Mouse (Mus musculus): ENCODE data around the gene Wnt3a. TPM values are rescaled to one million over a fixed set of nuclear protein-coding genes. Genes with fewer than 3 reads are reported as not detected.

The Wnt3a gene
- polyA plus RNA-seq, 1 experiment from 2014 or later = 8.7 TPM

GRCm38 (mm10) chr11:59241841-59242240, 48.7 kb downstream of the Wnt3a start:
- Histone ChIP-seq H3K27me3 (ENCODE audit: low read depth, poor library complexity, severe bottlenecking) (peaks cover 64% of the 10 kb centered on the region), H3K4me1 (peaks cover 34% of the 10 kb centered on the region), H3K4me3 (no peak overlapping the region), H3K27ac (replicated peaks) (peak overlapping the region; percentile 39; the same call in 1 of the 2 replicates), H3K9me3 (replicated peaks) (no peaks in the 10 kb centered on the region), H3K36me3 (no peaks in the 10 kb centered on the region)
- no peak for DNase-seq (ENCODE audit: low spot score)
- WGBS = 55% methylated on average over 3 of the region's 3 CpGs

GRCm38 (mm10) chr11:59239796-59240195, 50.8 kb downstream of the Wnt3a start:
- WGBS = 76% methylated on average over 4 of the region's 4 CpGs
- H3K9me3 ChIP-seq (replicated peaks) = no peaks in the 10 kb centered on the region
- DNase-seq (ENCODE audit: low spot score) = no peak
- H3K4me1 ChIP-seq = peaks cover 34% of the 10 kb centered on the region
- H3K27me3 ChIP-seq (ENCODE audit: low read depth, poor library complexity, severe bottlenecking) = peaks cover 63% of the 10 kb centered on the region
- no peak overlapping the region for H3K4me3 ChIP-seq
- H3K27ac ChIP-seq (replicated peaks) = peak overlapping the region; percentile 62; the same call in 1 of the 2 replicates
- no peaks in the 10 kb centered on the region for H3K36me3 ChIP-seq

GRCm38 (mm10) chr11:59239428-59239785, 51.1 kb downstream of the Wnt3a start:
- Histone ChIP-seq H3K36me3 (no peaks in the 10 kb centered on the region), H3K27ac (replicated peaks) (0 out of 2 replicates have a peak overlapping the region, but pooled peaks have one; percentile 11), H3K27me3 (ENCODE audit: low read depth, poor library complexity, severe bottlenecking) (peaks cover 62% of the 10 kb centered on the region), H3K4me3 (no peak overlapping the region), H3K9me3 (replicated peaks) (no peaks in the 10 kb centered on the region), H3K4me1 (peaks cover 34% of the 10 kb centered on the region)
- 57% methylated on average over 4 of the region's 4 CpGs for WGBS
- no peak for DNase-seq (ENCODE audit: low spot score)

GRCm38 (mm10) chr11:59238525-59239427, 51.8 kb downstream of the Wnt3a start:
- WGBS = 5% methylated on average over 15 of the region's 15 CpGs
- H3K4me3 ChIP-seq = 0 out of 2 replicates have a peak overlapping the region, but pooled peaks have one; percentile 9
- H3K27me3 ChIP-seq (ENCODE audit: low read depth, poor library complexity, severe bottlenecking) = peaks cover 60% of the 10 kb centered on the region
- H3K36me3 ChIP-seq = no peaks in the 10 kb centered on the region
- H3K9me3 ChIP-seq (replicated peaks) = no peaks in the 10 kb centered on the region
- 0 out of 2 replicates have a peak overlapping the region, but pooled peaks have one; percentile 11 for H3K27ac ChIP-seq (replicated peaks)
- peak; percentile 73 for DNase-seq (ENCODE audit: low spot score)
- H3K4me1 ChIP-seq = peaks cover 34% of the 10 kb centered on the region

GRCm38 (mm10) chr11:59232797-59233196, 57.8 kb downstream of the Wnt3a start:
- H3K4me1 ChIP-seq = peaks cover 18% of the 10 kb centered on the region
- no peaks in the 10 kb centered on the region for H3K36me3 ChIP-seq
- H3K27me3 ChIP-seq (ENCODE audit: low read depth, poor library complexity, severe bottlenecking) = peaks cover 11% of the 10 kb centered on the region
- H3K27ac ChIP-seq (replicated peaks) = no peak overlapping the region
- no peak for DNase-seq (ENCODE audit: low spot score)
- H3K9me3 ChIP-seq (replicated peaks) = no peaks in the 10 kb centered on the region
- 78% methylated on average over 2 of the region's 2 CpGs for WGBS
- H3K4me3 ChIP-seq = no peak overlapping the region

GRCm38 (mm10) chr11:59230144-59230760, 60.3 kb downstream of the Wnt3a start:
- peak; percentile 73 for DNase-seq (ENCODE audit: low spot score)
- H3K27ac ChIP-seq (replicated peaks) = no peak overlapping the region
- no peaks in the 10 kb centered on the region; the same call in 1 of the 2 replicates for H3K27me3 ChIP-seq (ENCODE audit: low read depth, poor library complexity, severe bottlenecking)
- H3K4me1 ChIP-seq = peaks cover 33% of the 10 kb centered on the region
- H3K9me3 ChIP-seq (replicated peaks) = no peaks in the 10 kb centered on the region
- 0 out of 2 replicates have a peak overlapping the region, but pooled peaks have one; percentile 9 for H3K4me3 ChIP-seq
- H3K36me3 ChIP-seq = no peaks in the 10 kb centered on the region
- 15% methylated on average over 7 of the region's 7 CpGs for WGBS

- peaks cover 50% of the 10 kb centered on the region for H3K4me1 ChIP-seq
- H3K27ac ChIP-seq (replicated peaks) = peak within 1 kb of the TSS; percentile 98
- WGBS = 5% methylated on average over 56 of the region's 59 CpGs
- DNase-seq (ENCODE audit: low spot score) = peak; percentile 95
- H3K4me3 ChIP-seq = peak within 1 kb of the TSS; percentile 88
- peaks cover 12% of the 10 kb centered on the region for H3K36me3 ChIP-seq
- H3K27me3 ChIP-seq (ENCODE audit: low read depth, poor library complexity, severe bottlenecking) = no peaks in the 10 kb centered on the region; the same call in 1 of the 2 replicates
- no peaks in the 10 kb centered on the region for H3K9me3 ChIP-seq (replicated peaks)
Observed at GRCm38 (mm10) chr11:59228122-59228953, 62.2 kb downstream of the Wnt3a start, which contains the start of gene Arf1. TSS of gene Arf1 (minus strand) at chr11:59228270.

GRCm38 (mm10) chr11:59227604-59228121, 62.9 kb downstream of the Wnt3a start:
- peaks cover 52% of the 10 kb centered on the region for H3K4me1 ChIP-seq
- no peaks in the 10 kb centered on the region for H3K9me3 ChIP-seq (replicated peaks)
- H3K36me3 ChIP-seq = peaks cover 18% of the 10 kb centered on the region
- H3K27me3 ChIP-seq (ENCODE audit: low read depth, poor library complexity, severe bottlenecking) = no peaks in the 10 kb centered on the region
- H3K4me3 ChIP-seq = peak overlapping the region; percentile 88
- WGBS = under 1% methylated on average over 51 of the region's 51 CpGs
- peak overlapping the region; percentile 98 for H3K27ac ChIP-seq (replicated peaks)
- DNase-seq (ENCODE audit: low spot score) = no peak

- Histone ChIP-seq H3K27ac (replicated peaks) (peak overlapping the region; percentile 98), H3K4me1 (peaks cover 52% of the 10 kb centered on the region), H3K9me3 (replicated peaks) (no peaks in the 10 kb centered on the region), H3K36me3 (peaks cover 25% of the 10 kb centered on the region), H3K27me3 (ENCODE audit: low read depth, poor library complexity, severe bottlenecking) (no peaks in the 10 kb centered on the region), H3K4me3 (peak overlapping the region; percentile 88)
- DNase-seq (ENCODE audit: low spot score) = no peak
- 9% methylated on average over 21 of the region's 21 CpGs for WGBS
Observed at GRCm38 (mm10) chr11:59226787-59227603, 63.6 kb downstream of the Wnt3a start.

GRCm38 (mm10) chr11:59226251-59226650, 64.3 kb downstream of the Wnt3a start:
- peaks cover 30% of the 10 kb centered on the region for H3K36me3 ChIP-seq
- WGBS = 72% methylated on average over 3 of the region's 3 CpGs
- H3K27me3 ChIP-seq (ENCODE audit: low read depth, poor library complexity, severe bottlenecking) = no peaks in the 10 kb centered on the region
- peaks cover 52% of the 10 kb centered on the region for H3K4me1 ChIP-seq
- no peak for DNase-seq (ENCODE audit: low spot score)
- no peaks in the 10 kb centered on the region for H3K9me3 ChIP-seq (replicated peaks)
- peak overlapping the region; percentile 88 for H3K4me3 ChIP-seq
- no peak overlapping the region for H3K27ac ChIP-seq (replicated peaks)

- no peak for DNase-seq (ENCODE audit: low spot score)
- no peak overlapping the region for H3K27ac ChIP-seq (replicated peaks)
- peaks cover 49% of the 10 kb centered on the region for H3K4me1 ChIP-seq
- H3K9me3 ChIP-seq (replicated peaks) = no peaks in the 10 kb centered on the region
- WGBS = 85% methylated on average over 2 of the region's 2 CpGs
- H3K27me3 ChIP-seq (ENCODE audit: low read depth, poor library complexity, severe bottlenecking) = no peaks in the 10 kb centered on the region
- H3K36me3 ChIP-seq = peaks cover 41% of the 10 kb centered on the region
- H3K4me3 ChIP-seq = no peak overlapping the region
Observed at GRCm38 (mm10) chr11:59225167-59225566, 65.4 kb downstream of the Wnt3a start.
